Mouse (Mus musculus) stomach, postnatal 0 days (tissue): Measurements from ENCODE around the gene Mrgprg.

Source experiments
- CTCF ChIP-seq: IDR thresholded peaks from 2 replicates; pipeline ENCODE4 v1.5.1; 2016; ENCODE audit warnings: antibody characterized with exemption, low read depth, mild to moderate bottlenecking, moderate library complexity
- EP300 ChIP-seq: optimal IDR thresholded peaks from 2 replicates; pipeline ENCODE3; 2016; ENCODE audit warnings: antibody characterized with exemption

DNA sequence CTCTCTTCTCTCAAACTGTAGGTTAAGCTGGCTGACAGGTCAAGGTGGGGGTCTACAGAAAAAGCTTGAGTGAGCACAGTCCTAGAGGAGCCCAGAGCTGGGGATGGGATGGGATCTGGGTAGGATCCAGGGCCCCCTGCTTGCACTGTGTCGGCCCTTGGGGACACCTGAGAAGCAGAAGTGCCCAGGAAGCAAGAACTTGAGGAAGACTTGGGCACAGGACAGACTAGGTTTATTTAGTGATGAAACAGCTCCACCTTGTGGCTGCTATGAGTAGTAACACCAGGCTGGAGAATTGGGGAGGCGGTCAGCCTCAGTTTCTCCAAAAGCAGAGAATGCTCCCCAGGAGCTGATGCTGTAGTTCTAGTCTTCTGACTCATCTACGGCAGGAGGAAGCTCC is 3.0 kb downstream of the Mrgprg start:
- TF ChIP-seq CTCF (peak; percentile 85), EP300 (no peak)
